Mouse (Mus musculus): ENCODE measurements around the gene Smco2. TPM values are rescaled to one million over a fixed set of nuclear protein-coding genes. Genes with fewer than 3 reads are reported as not detected.

The Smco2 gene
- polyA plus RNA-seq, 1 experiment: not detected

GRCm38 (mm10) chr6:146838366-146838765 lies 11.5 kb upstream of the Smco2 start:
- TF ChIP-seq POLR2A (IDR thresholded peaks at IDR 0.05; ENCODE audit: control insufficient read depth, extremely low read depth, insufficient read depth, low read length, poor library complexity) (no peak), CTCF (IDR thresholded peaks at IDR 0.05; ENCODE audit: borderline replicate concordance, control insufficient read depth, extremely low read depth, insufficient read depth, low read length, poor library complexity) (no peak)
- WGBS: 93% methylated on average over 5 of the region's 5 CpGs
- no peaks in the 10 kb centered on the region for H3K27me3 ChIP-seq (ENCODE audit: control insufficient read depth, insufficient read depth, low read length)
- DNase-seq: no peak
- H3K4me1 ChIP-seq (replicated peaks; ENCODE audit: control insufficient read depth, insufficient read depth, low read length): no peaks in the 10 kb centered on the region
- no peaks in the 10 kb centered on the region for H3K36me3 ChIP-seq (ENCODE audit: control insufficient read depth, insufficient read depth, low read length)
- no peak overlapping the region for H3K27ac ChIP-seq (ENCODE audit: control insufficient read depth, insufficient read depth, low read length)
- no peak overlapping the region for H3K4me3 ChIP-seq (ENCODE audit: control insufficient read depth, insufficient read depth, low read length)

GRCm38 (mm10) chr6:146838863-146839262 lies 11.0 kb upstream of the Smco2 start:
- no peaks in the 10 kb centered on the region for H3K27me3 ChIP-seq (ENCODE audit: control insufficient read depth, insufficient read depth, low read length)
- WGBS: 92% methylated on average over 4 of the region's 4 CpGs

DNA sequence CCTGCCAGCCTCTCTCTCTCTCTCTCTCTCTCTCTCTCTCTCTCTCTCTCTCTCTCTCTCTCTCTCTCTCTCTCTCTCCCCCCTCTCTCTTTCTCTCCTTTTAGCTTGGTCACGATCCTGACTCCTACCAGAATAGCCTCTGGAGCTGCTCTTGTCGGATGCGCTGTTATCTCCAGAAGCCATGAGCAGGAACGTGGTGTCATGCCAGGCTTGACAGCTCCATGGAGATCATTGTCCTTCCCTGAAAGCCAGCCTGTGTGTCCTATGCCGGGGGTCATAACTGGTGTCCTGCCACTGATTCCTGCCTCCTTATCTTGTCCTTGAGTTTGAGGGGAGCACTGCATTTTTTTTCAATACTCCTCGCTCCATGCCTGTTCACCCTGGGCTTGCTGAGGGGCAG lies 5.0 kb upstream of the Smco2 start:
- H3K27me3 ChIP-seq (ENCODE audit: control insufficient read depth, insufficient read depth, low read length): no peaks in the 10 kb centered on the region
- TF ChIP-seq POLR2A (IDR thresholded peaks at IDR 0.05; ENCODE audit: control insufficient read depth, extremely low read depth, insufficient read depth, low read length, poor library complexity) (no peak), CTCF (IDR thresholded peaks at IDR 0.05; ENCODE audit: borderline replicate concordance, control insufficient read depth, extremely low read depth, insufficient read depth, low read length, poor library complexity) (no peak)
- no peak overlapping the region for H3K4me3 ChIP-seq (ENCODE audit: control insufficient read depth, insufficient read depth, low read length)
- 94% methylated on average over 6 of the region's 6 CpGs for WGBS
- no peak overlapping the region for H3K27ac ChIP-seq (ENCODE audit: control insufficient read depth, insufficient read depth, low read length)
- H3K36me3 ChIP-seq (ENCODE audit: control insufficient read depth, insufficient read depth, low read length): no peaks in the 10 kb centered on the region
- no peak for DNase-seq
- no peaks in the 10 kb centered on the region for H3K4me1 ChIP-seq (replicated peaks; ENCODE audit: control insufficient read depth, insufficient read depth, low read length)

More at GRCm38 (mm10) chr6:146838863-146839262, 11.0 kb upstream of the Smco2 start:
- no peaks in the 10 kb centered on the region for H3K4me1 ChIP-seq (replicated peaks; ENCODE audit: control insufficient read depth, insufficient read depth, low read length)
- no peaks in the 10 kb centered on the region for H3K36me3 ChIP-seq (ENCODE audit: control insufficient read depth, insufficient read depth, low read length)
- no peak overlapping the region for H3K27ac ChIP-seq (ENCODE audit: control insufficient read depth, insufficient read depth, low read length)
- no peak for TF ChIP-seq CTCF (IDR thresholded peaks at IDR 0.05; ENCODE audit: borderline replicate concordance, control insufficient read depth, extremely low read depth, insufficient read depth, low read length, poor library complexity)
- no peak for TF ChIP-seq POLR2A (IDR thresholded peaks at IDR 0.05; ENCODE audit: control insufficient read depth, extremely low read depth, insufficient read depth, low read length, poor library complexity)
- no peak for DNase-seq
- no peak overlapping the region for H3K4me3 ChIP-seq (ENCODE audit: control insufficient read depth, insufficient read depth, low read length)

GRCm38 (mm10) chr6:146845347-146845746 lies 4.6 kb upstream of the Smco2 start:
- H3K27ac ChIP-seq (ENCODE audit: control insufficient read depth, insufficient read depth, low read length): no peak overlapping the region
- H3K4me1 ChIP-seq (replicated peaks; ENCODE audit: control insufficient read depth, insufficient read depth, low read length): no peaks in the 10 kb centered on the region

DNA sequence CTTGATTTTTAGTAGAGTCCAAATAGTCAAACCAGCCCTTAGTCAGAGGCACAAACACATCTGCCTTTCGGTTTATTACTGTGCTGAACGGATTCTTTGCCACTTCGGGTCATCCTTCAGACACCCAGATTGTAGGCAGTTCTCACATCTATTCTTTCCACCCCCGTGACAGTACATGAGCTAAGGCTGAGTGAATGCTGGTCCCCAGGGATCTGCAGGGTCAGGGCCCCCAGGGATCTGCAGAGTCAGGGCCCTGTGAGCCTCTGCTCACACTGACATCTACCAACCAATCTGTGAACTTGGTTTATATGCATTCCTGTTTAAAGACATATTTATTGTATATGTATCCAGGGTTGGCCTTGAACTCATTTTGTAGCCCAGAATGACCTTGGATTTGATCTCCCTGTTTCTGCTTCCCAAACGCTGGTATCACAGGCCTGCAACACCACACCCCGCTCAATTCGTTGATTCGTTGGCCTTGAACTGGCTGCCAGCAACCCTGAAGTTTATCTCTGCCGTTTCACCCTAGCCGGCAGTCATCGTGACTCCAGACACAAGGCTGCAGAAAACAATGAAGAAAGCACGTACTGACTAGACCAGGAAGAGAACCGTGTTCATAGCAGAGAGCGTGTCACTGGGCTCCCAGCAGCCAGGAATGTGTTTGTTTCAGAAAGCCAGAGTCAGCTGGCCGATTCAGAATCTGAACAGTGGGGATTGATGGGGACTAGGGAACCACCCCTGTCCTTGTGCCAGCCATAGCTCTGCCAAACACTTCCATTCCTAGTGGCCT lies 3.7 kb upstream of the Smco2 start:
- Histone ChIP-seq H3K27ac (ENCODE audit: control insufficient read depth, insufficient read depth, low read length) (no peak overlapping the region), H3K36me3 (ENCODE audit: control insufficient read depth, insufficient read depth, low read length) (no peaks in the 10 kb centered on the region), H3K4me3 (ENCODE audit: control insufficient read depth, insufficient read depth, low read length) (no peak overlapping the region), H3K4me1 (replicated peaks; ENCODE audit: control insufficient read depth, insufficient read depth, low read length) (no peaks in the 10 kb centered on the region), H3K27me3 (ENCODE audit: control insufficient read depth, insufficient read depth, low read length) (no peaks in the 10 kb centered on the region)
- no peak for DNase-seq
- TF ChIP-seq POLR2A (IDR thresholded peaks at IDR 0.05; ENCODE audit: control insufficient read depth, extremely low read depth, insufficient read depth, low read length, poor library complexity): no peak
- TF ChIP-seq CTCF (IDR thresholded peaks at IDR 0.05; ENCODE audit: borderline replicate concordance, control insufficient read depth, extremely low read depth, insufficient read depth, low read length, poor library complexity): no peak
- 88% methylated on average over 15 of the region's 15 CpGs for WGBS

More at GRCm38 (mm10) chr6:146845347-146845746, 4.6 kb upstream of the Smco2 start:
- 95% methylated on average over 5 of the region's 5 CpGs for WGBS
- no peak for DNase-seq
- no peaks in the 10 kb centered on the region for H3K36me3 ChIP-seq (ENCODE audit: control insufficient read depth, insufficient read depth, low read length)
- H3K4me3 ChIP-seq (ENCODE audit: control insufficient read depth, insufficient read depth, low read length): no peak overlapping the region
- TF ChIP-seq CTCF (IDR thresholded peaks at IDR 0.05; ENCODE audit: borderline replicate concordance, control insufficient read depth, extremely low read depth, insufficient read depth, low read length, poor library complexity) (no peak), POLR2A (IDR thresholded peaks at IDR 0.05; ENCODE audit: control insufficient read depth, extremely low read depth, insufficient read depth, low read length, poor library complexity) (no peak)
- no peaks in the 10 kb centered on the region for H3K27me3 ChIP-seq (ENCODE audit: control insufficient read depth, insufficient read depth, low read length)

GRCm38 (mm10) chr6:146847402-146847801 lies 2.5 kb upstream of the Smco2 start:
- DNase-seq: no peak
- Histone ChIP-seq H3K4me3 (ENCODE audit: control insufficient read depth, insufficient read depth, low read length) (no peak overlapping the region), H3K27me3 (ENCODE audit: control insufficient read depth, insufficient read depth, low read length) (no peaks in the 10 kb centered on the region), H3K27ac (ENCODE audit: control insufficient read depth, insufficient read depth, low read length) (no peak overlapping the region), H3K4me1 (replicated peaks; ENCODE audit: control insufficient read depth, insufficient read depth, low read length) (no peaks in the 10 kb centered on the region), H3K36me3 (ENCODE audit: control insufficient read depth, insufficient read depth, low read length) (no peaks in the 10 kb centered on the region)
- 80% methylated on average over 3 of the region's 3 CpGs for WGBS
- no peak for TF ChIP-seq CTCF (IDR thresholded peaks at IDR 0.05; ENCODE audit: borderline replicate concordance, control insufficient read depth, extremely low read depth, insufficient read depth, low read length, poor library complexity)
- TF ChIP-seq POLR2A (IDR thresholded peaks at IDR 0.05; ENCODE audit: control insufficient read depth, extremely low read depth, insufficient read depth, low read length, poor library complexity): no peak

All from thymus, adult 2 months (tissue).